Mouse (Mus musculus): Measurements from ENCODE around the gene Atp2b2. TPM values are rescaled to one million over a fixed set of nuclear protein-coding genes. Genes with fewer than 3 reads are reported as not detected.

Atp2b2 gene
- total and polyA plus RNA-seq, 2 experiments from 2014 or later = 35.4 to 96.3 TPM

DNA sequence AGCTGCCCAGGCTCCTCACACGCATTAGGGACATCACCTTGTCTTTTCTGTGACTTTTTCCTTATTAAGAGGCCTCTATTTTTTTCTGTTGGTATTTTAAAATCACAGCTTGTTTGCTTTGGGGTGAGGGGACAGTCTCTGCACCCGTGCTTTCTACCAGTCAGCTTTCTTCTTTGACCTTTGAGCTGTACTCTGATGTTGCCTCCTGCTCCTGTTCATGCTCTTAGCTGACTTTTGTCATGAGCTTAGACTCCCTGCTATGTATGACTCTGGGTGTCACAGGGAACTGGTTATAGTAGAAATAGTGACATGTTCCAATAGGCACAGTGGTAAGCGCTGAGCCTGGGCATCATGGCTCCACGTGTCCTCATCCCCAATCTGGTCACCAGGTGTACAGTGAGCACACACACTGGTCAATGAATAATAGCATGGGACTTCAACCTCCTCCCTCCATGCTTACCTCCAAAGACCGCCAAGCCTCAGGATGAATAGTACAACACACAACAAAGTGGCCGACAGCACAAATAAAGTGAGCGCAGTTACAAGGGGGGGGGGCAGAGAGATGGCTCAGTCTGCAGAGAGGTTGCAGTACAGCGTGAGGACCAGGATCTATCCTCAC lies 163.8 kb downstream of the Atp2b2 start:
- H3K4me2 ChIP-seq (ENCODE audit: low read depth, low read length, poor library complexity, severe bottlenecking) = no peak overlapping the region
- ATAC-seq (ENCODE audit: low FRiP score) = no peak

DNA sequence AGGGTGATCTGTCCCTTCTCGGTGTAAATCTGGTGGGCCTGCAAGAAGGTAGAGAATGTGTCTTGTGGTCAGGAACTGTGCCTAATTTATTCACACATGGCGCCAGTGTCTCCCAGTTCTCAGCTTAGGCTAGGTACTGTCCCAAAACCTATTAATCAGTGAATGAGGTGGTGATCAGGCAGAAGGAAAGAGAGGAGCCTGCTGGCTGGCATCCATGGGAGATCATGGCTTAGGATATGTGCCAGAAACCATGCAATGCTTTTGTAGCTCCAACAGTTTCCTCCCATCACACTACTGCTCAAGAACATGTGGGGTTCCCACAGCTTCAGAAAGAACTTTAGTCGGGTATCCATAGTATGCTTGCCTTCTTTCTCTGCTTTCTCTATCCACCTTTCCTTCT lies 165.8 kb downstream of the Atp2b2 start:
- H3K4me2 ChIP-seq (ENCODE audit: low read depth, low read length, poor library complexity, severe bottlenecking) = no peak overlapping the region
- H3K9me3 ChIP-seq (ENCODE audit: low read length) = no peaks in the 10 kb centered on the region
- H3K27ac ChIP-seq (ENCODE audit: low read depth, low read length) = no peak overlapping the region
- ATAC-seq (ENCODE audit: low FRiP score) (no peak), DNase-seq (ENCODE audit: low spot score) (no peak)
- H3K36me3 ChIP-seq (ENCODE audit: insufficient read depth, low read length) = 0 out of 2 replicates have a peak, but pooled peaks cover 3% of the 10 kb centered on the region
- WGBS = 79% methylated on average over 3 of the region's 3 CpGs
- TF ChIP-seq CTCF (IDR thresholded peaks at IDR 0.05) = no peak
- no peak overlapping the region for H3K4me3 ChIP-seq (ENCODE audit: low read depth, low read length)
- no peaks in the 10 kb centered on the region for H3K27me3 ChIP-seq (ENCODE audit: insufficient read depth, low read length)
- H3K4me1 ChIP-seq (ENCODE audit: insufficient read depth, low read length) = no peaks in the 10 kb centered on the region
- H3K9ac ChIP-seq (replicated peaks; ENCODE audit: low read length, poor library complexity, severe bottlenecking) = no peak overlapping the region

More for the DNA sequence above, 163.8 kb downstream of the Atp2b2 start:
- H3K9me3 ChIP-seq (ENCODE audit: low read length) = no peaks in the 10 kb centered on the region
- H3K27ac ChIP-seq (ENCODE audit: low read depth, low read length) = no peak overlapping the region
- H3K4me1 ChIP-seq (ENCODE audit: insufficient read depth, low read length) = no peaks in the 10 kb centered on the region
- no peak overlapping the region for H3K9ac ChIP-seq (replicated peaks; ENCODE audit: low read length, poor library complexity, severe bottlenecking)
- DNase-seq (ENCODE audit: low spot score) = no peak
- H3K4me3 ChIP-seq (ENCODE audit: low read depth, low read length) = no peak overlapping the region
- 0 out of 2 replicates have a peak, but pooled peaks cover 3% of the 10 kb centered on the region for H3K36me3 ChIP-seq (ENCODE audit: insufficient read depth, low read length)
- no peak for TF ChIP-seq CTCF (IDR thresholded peaks at IDR 0.05)
- 84% methylated on average over 8 of the region's 8 CpGs for WGBS
- H3K27me3 ChIP-seq (ENCODE audit: insufficient read depth, low read length) = no peaks in the 10 kb centered on the region

DNA sequence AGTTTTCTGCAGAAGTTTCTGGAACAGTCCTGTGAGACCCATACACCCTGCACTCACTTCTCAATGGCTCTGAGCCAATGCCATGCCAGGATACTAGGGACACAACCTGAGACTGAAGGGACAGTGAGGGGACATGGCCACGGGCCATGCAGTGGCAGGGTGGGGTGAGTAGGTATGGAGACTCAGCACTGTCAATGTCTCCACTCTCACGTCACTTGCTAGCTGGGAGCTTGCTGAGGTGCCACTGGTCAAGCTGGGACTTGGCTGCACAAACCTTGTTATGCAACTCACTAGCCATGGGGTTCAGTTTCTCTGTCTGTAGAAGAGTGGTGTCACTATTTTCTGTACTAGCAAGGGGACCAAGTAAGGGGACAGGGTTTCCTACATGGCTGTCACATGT lies 167.2 kb downstream of the Atp2b2 start:
- H3K27me3 ChIP-seq (ENCODE audit: insufficient read depth, low read length) = no peaks in the 10 kb centered on the region
- ATAC-seq (ENCODE audit: low FRiP score) (no peak), DNase-seq (ENCODE audit: low spot score) (no peak)
- WGBS = 73% methylated on average over 2 of the region's 2 CpGs
- no peak overlapping the region for H3K4me3 ChIP-seq (ENCODE audit: low read depth, low read length)
- H3K9me3 ChIP-seq (ENCODE audit: low read length) = no peaks in the 10 kb centered on the region
- H3K4me1 ChIP-seq (ENCODE audit: insufficient read depth, low read length) = no peaks in the 10 kb centered on the region
- no peak overlapping the region for H3K9ac ChIP-seq (replicated peaks; ENCODE audit: low read length, poor library complexity, severe bottlenecking)
- no peak overlapping the region for H3K4me2 ChIP-seq (ENCODE audit: low read depth, low read length, poor library complexity, severe bottlenecking)
- H3K27ac ChIP-seq (ENCODE audit: low read depth, low read length) = no peak overlapping the region
- no peak for TF ChIP-seq CTCF (IDR thresholded peaks at IDR 0.05)
- 0 out of 2 replicates have a peak, but pooled peaks cover 3% of the 10 kb centered on the region for H3K36me3 ChIP-seq (ENCODE audit: insufficient read depth, low read length)

DNA sequence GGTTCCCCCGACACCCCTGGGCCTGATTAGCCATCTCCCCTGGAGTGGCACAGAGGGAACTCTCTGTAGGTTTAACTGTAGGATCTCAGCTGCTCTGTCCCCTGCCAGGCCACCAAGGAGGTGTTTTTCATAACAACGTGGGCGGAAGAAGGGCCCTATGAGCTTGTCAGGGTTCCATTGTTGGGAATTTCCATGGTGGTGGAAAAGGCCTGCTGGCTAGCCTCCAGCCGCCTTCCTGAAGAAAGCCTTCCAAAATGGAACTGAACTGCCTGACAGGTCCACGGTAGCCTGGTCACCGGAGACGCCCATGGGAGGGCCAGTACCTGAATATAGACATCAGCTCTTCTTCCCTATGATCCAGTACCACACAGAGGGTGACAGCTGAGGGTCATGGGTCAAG lies 169.8 kb downstream of the Atp2b2 start:
- H3K27me3 ChIP-seq (ENCODE audit: insufficient read depth, low read length) = no peaks in the 10 kb centered on the region
- H3K27ac ChIP-seq (ENCODE audit: low read depth, low read length) = no peak overlapping the region
- no peak overlapping the region for H3K4me3 ChIP-seq (ENCODE audit: low read depth, low read length)
- H3K4me2 ChIP-seq (ENCODE audit: low read depth, low read length, poor library complexity, severe bottlenecking) = no peak overlapping the region
- H3K9ac ChIP-seq (replicated peaks; ENCODE audit: low read length, poor library complexity, severe bottlenecking) = no peak overlapping the region
- WGBS = 44% methylated on average over 7 of the region's 7 CpGs
- no peak for TF ChIP-seq CTCF (IDR thresholded peaks at IDR 0.05)
- ATAC-seq (ENCODE audit: low FRiP score) (no peak), DNase-seq (ENCODE audit: low spot score) (no peak)
- no peaks in the 10 kb centered on the region for H3K36me3 ChIP-seq (ENCODE audit: insufficient read depth, low read length)
- no peaks in the 10 kb centered on the region for H3K9me3 ChIP-seq (ENCODE audit: low read length)
- no peaks in the 10 kb centered on the region for H3K4me1 ChIP-seq (ENCODE audit: insufficient read depth, low read length)

DNA sequence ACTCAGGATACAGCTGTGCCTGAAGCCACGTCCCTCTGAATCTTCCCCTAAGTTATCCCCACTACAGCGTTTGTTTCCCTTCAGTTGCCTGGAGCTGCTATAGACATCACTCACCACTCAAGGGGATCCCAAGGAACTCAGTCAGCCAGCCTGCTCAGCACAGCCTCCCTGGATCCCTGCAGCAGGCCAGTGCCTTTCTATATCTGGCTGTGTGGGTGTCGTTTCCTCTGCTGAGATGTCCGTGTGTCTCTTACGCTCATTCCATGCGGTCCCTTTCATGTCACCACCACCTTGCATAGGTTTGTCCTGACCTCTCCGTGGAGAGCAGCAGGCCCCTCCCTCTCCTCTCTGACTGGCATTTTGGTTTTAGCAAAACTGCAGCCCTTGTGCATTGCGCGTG lies 171.6 kb downstream of the Atp2b2 start:
- no peak for TF ChIP-seq CTCF (IDR thresholded peaks at IDR 0.05)
- Histone ChIP-seq H3K4me1 (ENCODE audit: insufficient read depth, low read length) (no peaks in the 10 kb centered on the region), H3K4me3 (ENCODE audit: low read depth, low read length) (no peak overlapping the region), H3K27me3 (ENCODE audit: insufficient read depth, low read length) (no peaks in the 10 kb centered on the region), H3K36me3 (ENCODE audit: insufficient read depth, low read length) (no peaks in the 10 kb centered on the region), H3K9me3 (ENCODE audit: low read length) (no peaks in the 10 kb centered on the region), H3K4me2 (ENCODE audit: low read depth, low read length, poor library complexity, severe bottlenecking) (no peak overlapping the region), H3K27ac (ENCODE audit: low read depth, low read length) (no peak overlapping the region), H3K9ac (replicated peaks; ENCODE audit: low read length, poor library complexity, severe bottlenecking) (no peak overlapping the region)
- no peak for ATAC-seq (ENCODE audit: low FRiP score)
- no peak for DNase-seq (ENCODE audit: low spot score)
- 75% methylated on average over 9 of the region's 9 CpGs for WGBS

DNA sequence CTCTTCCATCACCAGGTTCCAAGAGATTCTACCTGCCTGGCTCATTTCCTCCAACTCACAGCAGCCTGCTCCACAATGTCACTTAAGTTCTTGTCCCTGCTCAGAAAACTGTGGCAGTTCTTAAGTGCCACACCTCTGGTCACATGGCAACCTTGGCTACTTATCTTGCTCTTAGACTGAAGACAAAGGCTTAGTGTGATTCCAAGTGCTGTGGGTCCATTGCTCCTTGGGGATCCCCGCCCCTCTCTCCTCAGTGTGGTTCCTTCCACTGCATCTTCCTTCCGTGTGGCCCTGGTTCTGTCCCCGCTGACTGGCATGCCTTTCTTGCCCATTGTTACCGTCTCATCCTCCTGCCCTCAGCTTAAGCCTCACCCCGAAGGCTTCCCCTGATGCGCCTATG lies 173.9 kb downstream of the Atp2b2 start:
- DNase-seq (ENCODE audit: low spot score) (no peak), ATAC-seq (ENCODE audit: low FRiP score) (no peak)
- Histone ChIP-seq H3K4me2 (ENCODE audit: low read depth, low read length, poor library complexity, severe bottlenecking) (no peak overlapping the region), H3K36me3 (ENCODE audit: insufficient read depth, low read length) (no peaks in the 10 kb centered on the region), H3K4me3 (ENCODE audit: low read depth, low read length) (no peak overlapping the region), H3K9me3 (ENCODE audit: low read length) (no peaks in the 10 kb centered on the region), H3K9ac (replicated peaks; ENCODE audit: low read length, poor library complexity, severe bottlenecking) (no peak overlapping the region), H3K27me3 (ENCODE audit: insufficient read depth, low read length) (no peaks in the 10 kb centered on the region), H3K4me1 (ENCODE audit: insufficient read depth, low read length) (no peaks in the 10 kb centered on the region), H3K27ac (ENCODE audit: low read depth, low read length) (no peak overlapping the region)
- 76% methylated on average over 6 of the region's 6 CpGs for WGBS
- no peak for TF ChIP-seq CTCF (IDR thresholded peaks at IDR 0.05)

Data from midbrain, postnatal 0 days (tissue).